Mouse (Mus musculus): ENCODE measurements around the gene P2ry6. TPM values are rescaled to one million over a fixed set of nuclear protein-coding genes. Genes with fewer than 3 reads are reported as not detected.
A peak's percentile ranks its signal among the peaks of the same experiment; 100 is the strongest.

Gene P2ry6
- total RNA-seq, 2 experiments from 2014 or later: 3.9 to 5.6 TPM

DNA sequence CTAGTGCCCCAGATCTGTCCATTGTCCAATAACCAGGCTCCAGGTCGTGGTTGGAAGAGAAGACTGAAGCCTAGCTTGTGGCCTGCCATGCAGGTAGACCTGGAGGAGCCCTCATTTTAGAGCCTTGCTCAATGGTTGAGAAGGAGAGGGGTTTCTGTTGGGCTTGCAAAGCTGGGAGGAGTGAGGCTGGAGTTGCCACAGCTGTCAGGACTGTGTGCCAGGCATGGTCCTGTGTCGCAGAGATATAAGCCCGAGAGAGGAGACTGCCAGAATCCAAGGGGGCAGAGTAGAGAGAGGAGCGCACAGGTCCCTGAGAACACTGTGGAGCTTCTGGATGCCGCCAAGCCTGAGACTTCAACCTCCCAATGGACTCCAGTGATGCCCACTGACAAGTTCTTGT is 29.7 kb downstream of the P2ry6 start:
- DNase-seq (ENCODE audit: extremely low spot score in 1 of 2, low spot score in 1 of 2): no peak

DNA sequence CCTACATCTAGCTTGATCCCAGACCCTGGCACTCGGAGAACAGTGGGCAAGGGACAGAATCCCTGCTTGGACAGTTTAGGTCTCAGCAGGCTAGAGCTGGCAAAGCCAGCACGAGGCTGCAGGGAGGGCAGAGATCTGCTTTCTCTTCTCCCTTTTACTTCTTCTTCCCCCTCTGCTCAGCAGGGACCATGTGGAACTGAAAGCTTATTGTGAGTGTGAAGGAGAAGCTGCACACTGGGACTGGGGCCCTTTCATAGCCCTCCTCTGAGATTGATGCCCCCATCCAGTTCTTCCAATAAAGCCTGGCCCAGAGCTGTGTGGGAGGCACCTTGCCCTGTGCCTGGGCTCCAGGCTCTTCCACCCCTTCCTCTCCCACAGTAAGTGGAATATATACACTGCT is 30.1 kb downstream of the P2ry6 start:
- no peak for DNase-seq (ENCODE audit: extremely low spot score in 1 of 2, low spot score in 1 of 2)

- DNase-seq (ENCODE audit: extremely low spot score in 1 of 2, low spot score in 1 of 2): peak; percentile 64 to 66
Observed at GRCm38 (mm10) chr7:100942789-100943615, 31.4 kb downstream of the P2ry6 start.

DNA sequence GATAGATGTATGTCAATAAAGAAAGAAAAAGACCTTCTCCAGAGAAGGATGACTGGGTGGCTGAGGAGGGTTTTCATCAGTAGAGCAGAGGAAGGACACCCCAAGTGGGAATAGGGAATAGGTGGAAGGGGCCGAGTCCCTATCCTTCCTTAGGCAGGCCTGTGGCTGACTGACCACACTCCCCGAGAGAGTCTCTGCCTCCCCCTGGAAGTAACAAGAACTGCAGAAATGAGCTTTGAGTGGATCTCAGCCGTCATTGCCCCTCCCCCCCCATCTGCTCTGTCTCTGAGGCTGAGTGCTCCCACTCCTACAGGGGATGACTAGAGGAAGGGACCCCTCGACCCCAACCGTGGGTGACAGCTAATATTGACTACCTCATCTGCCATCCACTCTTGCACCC is 33.3 kb downstream of the P2ry6 start:
- no peak for DNase-seq (ENCODE audit: extremely low spot score in 1 of 2, low spot score in 1 of 2)

DNA sequence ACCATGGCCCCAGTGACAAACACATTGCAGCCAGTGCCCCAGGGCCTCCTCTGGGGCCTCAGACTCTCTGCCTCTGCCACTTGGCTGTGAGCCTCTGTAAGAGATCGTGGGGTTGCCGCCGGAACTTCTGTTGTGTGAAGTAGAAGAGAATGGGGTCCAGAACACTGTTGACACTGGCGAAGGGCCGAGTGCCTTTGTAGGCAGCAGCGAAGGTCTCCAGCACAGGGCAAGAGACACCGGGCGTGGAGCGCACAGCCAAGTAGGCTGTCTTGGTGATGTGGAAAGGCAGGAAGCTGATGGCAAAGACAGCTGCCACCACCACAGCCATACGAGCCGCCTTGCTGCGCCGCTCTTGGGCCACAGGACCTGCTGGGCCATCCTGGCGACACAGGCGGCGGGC is 36.3 kb downstream of the P2ry6 start:
- no peak for DNase-seq (ENCODE audit: extremely low spot score in 1 of 2, low spot score in 1 of 2)

GRCm38 (mm10) chr7:100937481-100937880 is 37.0 kb downstream of the P2ry6 start:
- DNase-seq (ENCODE audit: extremely low spot score in 1 of 2, low spot score in 1 of 2): no peak

DNA sequence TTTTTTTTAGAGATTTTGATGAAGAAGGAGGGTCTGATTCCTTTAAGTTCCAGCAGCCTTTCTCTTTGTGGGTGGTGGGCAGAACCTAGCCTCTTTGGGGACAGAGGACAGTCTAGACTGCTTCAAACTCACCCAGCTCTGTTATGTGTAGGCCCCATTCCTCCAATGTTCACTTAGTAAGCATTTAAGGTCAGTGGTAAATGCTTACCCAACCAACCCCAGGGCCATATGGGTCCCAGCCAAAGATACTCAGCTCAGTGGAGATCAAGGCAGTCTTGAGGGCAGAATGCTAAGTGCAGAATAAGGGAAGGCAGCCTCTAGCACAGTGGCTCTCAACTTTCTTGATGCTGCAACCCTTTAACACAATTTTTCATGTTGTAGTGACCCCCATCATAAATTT is 40.9 kb downstream of the P2ry6 start:
- no peak for DNase-seq (ENCODE audit: extremely low spot score in 1 of 2, low spot score in 1 of 2)

GRCm38 (mm10) chr7:100932481-100933007 is 41.9 kb downstream of the P2ry6 start:
- peak; percentile 56 to 76 for DNase-seq (ENCODE audit: extremely low spot score in 1 of 2, low spot score in 1 of 2)

- no peak for DNase-seq (ENCODE audit: extremely low spot score in 1 of 2, low spot score in 1 of 2)
Observed at GRCm38 (mm10) chr7:100931926-100932480, 42.4 kb downstream of the P2ry6 start, which contains the start of gene Arhgef17. Gene Arhgef17 (minus strand): TSS chr7:100932107.

DNA sequence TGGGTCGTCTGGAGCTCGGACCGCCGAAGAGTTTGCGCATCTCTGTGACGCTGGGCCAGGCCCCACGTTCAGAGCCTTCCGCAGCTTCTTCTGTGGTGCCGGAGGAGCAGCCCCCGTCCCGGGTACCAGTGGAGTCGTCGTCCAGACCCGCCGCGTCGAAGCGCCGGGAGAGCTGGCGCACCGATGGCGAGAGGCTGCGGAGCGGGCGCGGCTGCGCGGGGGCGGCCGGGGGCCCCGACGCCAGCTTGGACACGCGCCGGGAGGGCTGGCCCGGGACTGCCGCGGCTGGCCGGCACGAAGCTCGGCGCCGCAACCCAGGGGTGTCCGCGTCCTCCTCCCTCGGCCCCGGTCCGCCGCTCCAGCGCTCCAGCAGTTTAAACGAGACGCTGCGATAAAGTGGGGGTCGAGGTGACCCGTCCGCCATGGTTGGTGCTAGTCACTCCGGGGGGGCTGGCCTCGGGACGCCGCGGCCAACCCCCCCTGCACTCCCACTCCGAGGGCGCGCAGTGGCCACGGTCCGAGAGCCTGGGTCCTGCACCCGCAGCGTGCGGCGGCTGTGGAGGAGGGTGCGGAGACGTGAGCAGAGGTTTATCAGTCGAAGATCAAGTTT is 43.0 kb downstream of the P2ry6 start:
- no peak for DNase-seq (ENCODE audit: extremely low spot score in 1 of 2, low spot score in 1 of 2)

DNA sequence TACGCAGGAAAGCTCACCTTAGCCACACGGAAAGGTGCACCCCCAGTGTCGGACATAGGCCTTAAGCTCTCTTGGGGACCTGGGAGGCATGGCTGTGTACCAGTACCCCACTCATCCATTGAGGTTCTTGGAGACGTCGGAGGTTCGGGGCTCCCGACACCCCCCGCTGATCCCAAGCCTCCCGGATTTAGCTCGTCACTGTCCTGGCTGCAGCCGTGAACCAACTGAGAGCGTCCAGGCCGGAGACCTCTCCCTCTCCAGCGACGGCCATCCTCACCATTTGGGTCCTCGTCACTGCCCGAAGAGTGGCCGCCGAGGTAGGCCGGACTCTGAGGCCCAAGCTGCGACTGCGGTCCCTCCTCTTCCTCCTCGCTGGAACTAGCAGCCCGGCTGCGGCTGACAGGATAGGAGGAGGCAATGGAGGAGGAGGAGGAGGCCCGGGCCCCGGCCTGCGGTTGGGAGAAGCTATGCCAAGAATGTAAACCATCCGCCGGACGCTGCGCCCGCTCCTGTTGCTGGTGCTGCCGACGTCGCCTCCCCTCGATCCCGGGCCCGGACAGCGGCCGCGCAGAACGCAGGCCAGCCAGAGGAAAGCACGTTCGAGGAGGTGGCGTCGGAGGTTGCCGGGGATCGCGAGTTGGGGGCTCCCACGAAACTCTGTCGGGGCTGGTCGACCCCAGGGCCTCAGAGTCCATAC is 43.7 kb downstream of the P2ry6 start:
- no peak for DNase-seq (ENCODE audit: extremely low spot score in 1 of 2, low spot score in 1 of 2)

GRCm38 (mm10) chr7:100929639-100930303 is 44.7 kb downstream of the P2ry6 start:
- no peak for DNase-seq (ENCODE audit: extremely low spot score in 1 of 2, low spot score in 1 of 2)

DNA sequence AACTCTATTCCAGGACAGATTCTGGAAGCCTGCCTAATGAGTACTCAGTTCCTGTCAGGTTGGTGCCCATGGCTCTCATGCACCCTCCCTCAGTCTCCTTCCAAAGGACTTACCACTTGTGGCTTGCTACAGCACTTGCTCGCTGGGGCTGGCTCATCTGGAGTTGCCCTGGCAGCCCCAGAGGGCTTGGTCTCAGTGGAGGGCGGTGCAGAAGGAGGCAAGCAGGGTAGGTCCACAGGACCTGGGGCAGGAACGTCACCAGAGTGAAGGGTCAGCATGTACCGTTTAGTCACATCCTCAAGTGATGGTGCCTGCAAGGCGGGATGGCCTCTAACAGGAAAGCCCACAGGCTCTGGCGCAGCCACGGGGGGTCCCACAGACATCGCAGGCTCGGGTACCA is 46.0 kb downstream of the P2ry6 start:
- DNase-seq (ENCODE audit: extremely low spot score in 1 of 2, low spot score in 1 of 2): no peak

GRCm38 (mm10) chr7:100927287-100928000 is 47.0 kb downstream of the P2ry6 start:
- no peak for DNase-seq (ENCODE audit: extremely low spot score in 1 of 2, low spot score in 1 of 2)

DNA sequence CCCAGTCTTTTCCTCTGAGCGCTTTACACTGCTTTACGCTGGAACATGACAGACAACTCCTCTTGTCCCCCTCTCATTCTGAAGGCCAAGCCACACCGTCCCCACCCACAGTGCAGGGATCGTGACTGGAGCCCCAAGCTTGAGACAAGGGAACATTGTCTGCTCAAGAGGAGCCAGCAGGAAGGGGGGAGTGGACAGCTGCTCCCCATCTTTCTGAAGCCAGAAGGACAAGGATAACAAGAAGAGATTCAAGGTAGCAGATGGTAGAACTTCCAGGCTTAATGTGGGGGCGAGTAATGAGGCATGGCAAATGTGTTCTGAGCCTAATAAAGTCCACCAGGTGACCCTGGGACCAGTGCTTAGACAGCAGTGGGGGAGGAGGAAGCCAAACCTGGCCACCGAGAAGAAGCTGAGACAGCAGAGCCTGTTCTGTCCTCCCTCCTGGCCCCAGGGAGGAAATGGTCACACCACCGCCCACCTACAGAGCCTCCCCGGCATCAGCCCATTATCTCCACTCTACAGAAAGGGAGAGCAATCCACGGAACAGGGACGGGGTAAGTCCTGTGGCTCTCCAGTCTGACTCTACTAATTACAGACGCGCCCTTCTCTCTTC is 48.0 kb downstream of the P2ry6 start:
- DNase-seq (ENCODE audit: extremely low spot score in 1 of 2, low spot score in 1 of 2): no peak

GRCm38 (mm10) chr7:100924674-100925445 is 49.6 kb downstream of the P2ry6 start:
- no peak for DNase-seq (ENCODE audit: extremely low spot score in 1 of 2, low spot score in 1 of 2)

DNA sequence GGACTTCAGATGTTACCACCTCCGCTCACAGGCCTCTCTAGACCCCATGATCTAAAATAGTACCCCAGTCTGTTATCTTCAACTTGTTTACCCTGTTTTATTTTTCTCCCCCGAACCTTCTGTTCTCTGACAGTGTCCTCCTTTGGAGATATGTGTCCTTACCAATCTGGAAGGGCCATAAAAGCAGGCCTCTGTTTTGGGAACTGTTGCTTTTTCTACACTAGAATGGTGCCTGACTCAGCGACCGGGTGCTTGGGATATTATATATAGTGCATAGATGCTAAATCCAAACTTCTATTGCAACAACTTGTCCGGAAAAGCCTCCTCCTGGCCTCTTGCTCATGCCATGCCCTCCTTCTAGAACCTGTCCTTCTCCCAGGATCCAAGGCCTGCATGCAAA is 50.2 kb downstream of the P2ry6 start:
- DNase-seq (ENCODE audit: extremely low spot score in 1 of 2, low spot score in 1 of 2): no peak

- DNase-seq (ENCODE audit: extremely low spot score in 1 of 2, low spot score in 1 of 2): no peak
Observed at GRCm38 (mm10) chr7:100922907-100923306, 51.5 kb downstream of the P2ry6 start.
